Mouse (Mus musculus): ENCODE results near the gene Samd5.

- TF ChIP-seq POLR2A (IDR thresholded peaks at IDR 0.05; ENCODE audit: insufficient read depth, low read depth, low read length) (no peak), CTCF (IDR thresholded peaks at IDR 0.05; ENCODE audit: insufficient read depth, low read depth, low read length) (no peak)
Measured at GRCm38 (mm10) chr10:9670351-9670750, 4.7 kb downstream of the Samd5 start.

Measured in olfactory bulb, adult 2 months (tissue).